Mouse (Mus musculus) NIH3T3 (cell line): Measurements from ENCODE around the gene Aldh18a1.
A peak's percentile ranks its signal among the peaks of the same experiment; 100 is the strongest.

Source experiments
- DNase-seq: peaks from one replicate; pipeline ENCODE4 v3.0.0-alpha.2; 2012; ENCODE audit warnings: low read depth

Gene Aldh18a1

DNA sequence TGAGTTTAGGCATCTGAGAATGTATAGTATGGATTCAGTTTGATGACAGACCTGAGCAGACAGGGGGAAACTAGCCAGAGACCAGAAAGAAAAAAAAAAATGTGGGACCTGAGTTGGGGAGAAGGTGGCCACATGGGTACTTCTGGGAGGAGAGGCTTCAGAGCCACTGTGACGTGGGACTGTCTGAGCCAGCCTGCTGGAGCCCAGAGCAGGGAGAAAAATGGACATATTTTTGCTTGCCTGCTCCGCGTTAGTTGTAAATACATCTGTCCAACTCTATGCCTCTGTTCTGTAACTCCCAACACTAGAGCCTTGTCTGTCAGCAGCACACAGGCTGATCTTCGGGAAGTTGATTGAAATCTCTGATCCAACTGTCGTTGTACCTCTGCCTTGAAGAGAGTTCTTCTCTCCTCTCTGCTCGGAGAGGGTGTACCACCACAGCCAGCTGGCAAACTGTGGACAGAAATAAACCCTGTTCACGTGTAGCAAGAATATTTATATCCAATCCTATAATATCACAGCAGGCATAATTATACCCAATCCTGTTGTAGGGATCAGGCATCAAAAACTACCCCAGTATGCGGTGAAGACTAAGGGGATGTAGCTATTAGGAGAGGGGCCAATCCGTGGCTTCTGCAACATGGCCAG is 61.8 kb downstream of the Aldh18a1 start:
- no peak for DNase-seq

DNA sequence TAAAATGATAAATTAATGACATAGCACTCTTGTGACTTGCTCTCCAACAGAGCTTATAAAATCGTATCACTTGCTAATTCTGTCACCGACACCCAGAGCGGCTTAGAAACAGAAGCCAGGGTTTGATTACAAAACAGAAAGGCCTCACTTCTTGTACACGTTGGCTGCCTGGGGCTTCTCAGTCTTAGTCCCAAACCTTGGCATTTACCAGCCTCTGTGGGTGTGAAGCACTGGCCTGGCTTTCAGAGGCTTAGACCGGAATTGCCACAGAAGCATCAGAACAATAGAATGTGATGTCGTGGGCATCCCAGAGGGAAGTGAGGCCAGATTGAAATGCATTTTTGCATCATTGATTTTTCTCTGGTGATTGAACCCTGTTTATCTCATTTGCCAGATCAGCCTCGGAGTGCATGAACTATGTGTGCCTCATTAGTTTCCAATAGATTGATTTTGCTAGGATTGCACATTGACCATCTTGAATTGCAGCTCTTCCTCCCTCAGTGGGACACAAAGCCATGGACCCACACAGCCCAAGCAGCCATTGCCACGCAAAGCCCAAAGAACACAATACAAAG is 64.7 kb downstream of the Aldh18a1 start:
- DNase-seq, result no peak

- peak; percentile 36 for DNase-seq
Measured at GRCm38 (mm10) chr19:40520403-40520802, 67.9 kb downstream of the Aldh18a1 start.

GRCm38 (mm10) chr19:40518706-40519105 is 69.6 kb downstream of the Aldh18a1 start:
- no peak for DNase-seq

- DNase-seq, result no peak
Measured at GRCm38 (mm10) chr19:40515596-40515995, 72.7 kb downstream of the Aldh18a1 start.

DNA sequence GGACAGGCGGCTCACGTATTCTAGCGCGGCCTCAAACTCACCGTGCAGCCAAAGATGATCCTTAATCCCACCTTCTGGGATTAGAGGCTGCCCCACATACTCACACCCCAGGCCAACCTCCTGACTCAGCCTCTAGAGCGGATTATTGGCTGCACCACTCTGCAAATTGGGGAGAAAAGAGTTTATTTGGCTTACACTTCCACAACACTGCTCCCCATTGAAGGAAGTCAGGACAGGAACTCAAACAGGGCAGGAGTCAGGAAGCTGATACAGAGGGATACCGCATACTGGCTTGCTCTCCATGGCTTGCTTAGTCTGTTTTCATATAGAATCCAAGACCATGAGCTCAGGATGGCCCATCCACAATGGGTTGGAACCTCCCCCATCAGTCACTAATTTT is 73.9 kb downstream of the Aldh18a1 start:
- DNase-seq, result no peak

- DNase-seq, result peak; percentile 99
Measured at GRCm38 (mm10) chr19:40513632-40514078, 74.6 kb downstream of the Aldh18a1 start, which contains the start of gene Sorbs1. TSS of gene Sorbs1 (minus strand) at chr19:40513779.

DNA sequence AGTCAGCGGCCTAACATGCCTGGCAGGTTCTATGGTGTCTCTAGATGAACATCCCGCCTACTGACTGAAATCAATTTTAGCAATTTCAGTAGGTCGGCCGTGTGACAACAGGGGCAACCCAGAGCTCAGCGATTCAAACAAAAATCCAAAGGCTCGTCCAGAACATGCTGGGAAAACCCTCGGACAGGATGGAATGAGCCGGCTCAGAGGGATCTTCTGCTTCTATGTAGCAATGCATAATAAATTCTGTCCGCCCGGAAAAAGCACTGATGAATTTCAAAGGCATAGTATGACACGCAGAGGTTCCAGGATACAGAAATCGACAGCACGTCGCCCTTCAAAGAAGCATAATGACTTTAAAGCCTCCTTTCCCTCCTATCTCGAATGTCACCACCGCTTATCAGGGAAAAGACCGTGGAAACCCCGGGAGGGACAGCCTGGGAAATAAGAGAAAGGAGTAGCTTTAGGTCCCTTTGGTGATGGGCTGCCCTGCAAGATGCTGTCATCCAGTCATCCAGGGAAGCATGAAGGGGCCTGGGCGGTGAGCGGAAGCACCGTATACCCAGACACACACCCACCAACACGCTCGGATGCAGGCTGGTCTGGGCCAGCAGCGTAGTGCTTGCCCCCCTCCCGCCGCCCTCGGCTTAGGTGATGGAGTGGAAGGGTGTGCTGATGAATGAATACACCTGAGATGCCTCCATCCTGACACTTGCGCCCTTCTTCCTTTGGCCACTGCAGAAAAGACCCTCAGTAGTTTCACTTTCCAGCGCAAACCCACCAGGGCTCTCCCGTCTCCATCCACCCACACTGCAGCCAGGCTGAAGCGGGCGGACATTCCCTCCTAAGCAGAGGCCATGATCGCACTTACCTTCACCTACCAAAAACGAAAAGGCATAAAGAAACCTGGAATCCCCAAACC is 75.5 kb downstream of the Aldh18a1 start:
- DNase-seq, result peak; percentile 42

DNA sequence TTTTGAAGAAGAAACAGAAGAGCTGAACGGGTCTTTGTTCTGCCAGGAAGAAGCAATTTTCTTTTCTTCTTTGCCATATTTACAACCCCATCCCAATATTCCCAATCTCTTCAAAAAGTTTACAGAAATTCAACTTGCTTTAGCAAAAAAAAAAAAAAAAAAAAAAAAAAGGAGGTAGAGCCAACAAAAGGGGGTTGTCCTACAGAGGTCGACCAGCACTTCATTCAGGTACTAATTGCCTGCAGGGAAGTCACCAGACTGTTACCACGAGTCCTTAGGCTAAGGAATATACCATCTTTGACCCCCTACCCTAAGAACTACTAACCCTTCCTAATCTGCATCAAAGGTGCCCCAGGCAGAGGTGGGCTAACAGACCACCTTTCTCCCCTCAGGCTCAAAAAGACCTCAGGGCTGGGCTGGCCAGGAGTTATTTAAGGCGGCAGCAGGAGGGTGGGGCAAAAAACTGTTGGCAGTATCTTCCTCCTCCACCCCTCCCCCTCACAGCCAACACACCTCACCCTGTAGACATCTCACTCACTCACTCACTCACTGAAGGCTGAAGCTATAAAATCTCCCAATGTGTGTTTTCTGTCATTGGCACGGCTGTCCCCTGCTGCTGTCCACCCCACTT is 76.5 kb downstream of the Aldh18a1 start:
- DNase-seq, result peak; percentile 56

- no peak for DNase-seq
Measured at GRCm38 (mm10) chr19:40511100-40511439, 77.2 kb downstream of the Aldh18a1 start.

GRCm38 (mm10) chr19:40510387-40511099 is 77.7 kb downstream of the Aldh18a1 start:
- DNase-seq, result no peak

DNA sequence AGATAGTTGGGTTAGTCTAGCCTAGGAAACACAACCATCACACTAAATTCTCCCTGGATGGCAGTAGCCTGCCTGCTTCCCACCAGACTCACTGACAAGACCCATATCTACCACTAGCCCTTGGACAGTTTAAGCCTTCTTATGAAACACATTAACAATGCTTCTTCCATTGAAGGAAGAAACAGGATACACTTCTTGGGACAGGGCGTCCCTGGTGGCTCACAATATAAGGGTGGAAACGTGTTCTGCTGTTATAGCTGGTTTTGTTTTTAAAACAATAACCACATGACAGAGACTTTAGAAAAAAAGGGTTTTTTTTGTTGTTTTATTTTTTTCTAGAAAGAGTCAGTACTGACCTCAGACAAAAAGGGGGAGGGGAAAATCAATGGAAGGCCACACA is 79.0 kb downstream of the Aldh18a1 start:
- no peak for DNase-seq

DNA sequence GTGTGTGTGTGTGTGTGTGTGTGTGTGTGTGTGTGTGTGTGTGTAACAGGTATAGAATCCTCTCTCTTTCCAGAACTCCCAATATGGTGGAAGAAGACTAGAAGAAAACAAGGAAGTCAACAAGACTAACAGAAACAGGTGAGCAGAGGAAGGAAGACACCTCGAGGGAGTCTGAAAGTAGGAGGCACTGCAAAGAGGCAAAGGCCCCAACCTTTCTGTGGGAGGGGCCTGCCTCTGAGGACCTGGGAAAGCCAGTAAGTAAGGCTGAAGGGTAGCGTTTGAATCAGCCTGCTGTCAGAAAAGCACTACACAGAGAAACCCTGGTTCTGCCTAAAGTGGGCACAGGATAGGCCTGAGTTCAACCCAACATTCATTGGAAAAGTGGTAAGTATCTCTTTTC is 79.4 kb downstream of the Aldh18a1 start:
- no peak for DNase-seq

DNA sequence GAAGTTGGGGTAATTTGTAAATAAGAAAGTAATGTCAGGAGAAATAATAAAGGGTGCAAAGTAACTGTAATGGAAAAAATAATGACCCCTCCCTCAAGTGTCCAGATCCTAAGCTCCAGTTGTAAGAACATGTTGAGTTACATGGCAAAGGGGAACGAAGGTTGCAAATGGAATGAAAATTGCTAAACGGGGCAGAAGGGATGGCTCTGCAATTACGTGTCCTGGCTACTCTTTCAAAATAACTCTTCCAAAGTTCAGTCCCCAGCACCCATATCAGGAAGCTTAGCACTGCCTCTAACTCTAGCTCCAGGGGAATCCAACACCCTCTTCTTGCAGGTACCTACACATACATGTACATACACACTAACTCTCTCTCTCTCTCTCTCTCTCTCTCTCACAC is 81.3 kb downstream of the Aldh18a1 start:
- no peak for DNase-seq

DNA sequence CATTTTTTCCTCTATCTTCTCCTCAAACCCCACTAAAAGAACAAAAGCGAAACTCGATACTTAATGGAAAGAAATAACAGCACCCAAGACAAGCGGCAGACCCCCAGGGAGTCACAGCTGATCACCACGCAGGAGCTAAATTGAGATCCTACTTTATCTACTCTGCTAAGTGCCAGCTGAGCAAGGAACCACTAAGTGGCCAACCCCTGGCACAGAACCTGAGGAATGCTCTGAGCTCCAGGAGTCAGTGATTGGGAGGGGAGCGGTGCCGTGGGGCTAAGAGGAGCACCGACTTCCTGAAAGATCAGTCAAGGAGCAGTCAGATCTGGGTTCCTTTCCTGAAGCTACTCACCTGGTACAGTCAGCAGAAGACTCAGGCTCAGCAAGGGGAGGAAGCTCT is 83.9 kb downstream of the Aldh18a1 start:
- no peak for DNase-seq
